Mouse (Mus musculus): ENCODE measurements around the gene Kdm5c. TPM values are rescaled to one million over a fixed set of nuclear protein-coding genes. Genes with fewer than 3 reads are reported as not detected.
"Not testable (repeated sequence)": the region's sequence is repeated elsewhere in the genome, so short reads cannot be mapped to it uniquely, and the experiment has no call there.

Kdm5c gene
- total RNA-seq, 2 experiments from 2014 or later, result 33.8 to 49.2 TPM

DNA sequence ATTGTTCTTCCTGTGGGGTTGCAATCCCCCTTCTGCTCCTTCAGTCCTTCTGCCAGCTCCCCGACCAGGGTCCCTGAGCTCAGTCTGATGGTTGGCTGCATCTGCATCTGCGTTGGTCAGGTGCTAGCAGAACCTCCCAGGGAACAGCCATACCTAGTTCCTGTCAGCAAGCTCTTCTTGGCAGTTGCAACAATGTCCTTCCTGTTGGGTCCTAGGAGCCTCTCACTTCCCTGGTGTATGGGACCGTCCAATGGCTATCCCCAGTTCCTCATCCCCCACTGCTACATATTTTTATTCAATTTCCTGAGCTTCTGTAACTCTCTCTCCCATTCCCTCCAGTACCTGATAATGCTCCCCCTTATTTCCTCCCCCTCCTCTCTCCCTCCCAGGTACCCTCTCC, 51.9 kb downstream of the Kdm5c start:
- no peak for DNase-seq (ENCODE audit: low spot score in 2 of 2)

DNA sequence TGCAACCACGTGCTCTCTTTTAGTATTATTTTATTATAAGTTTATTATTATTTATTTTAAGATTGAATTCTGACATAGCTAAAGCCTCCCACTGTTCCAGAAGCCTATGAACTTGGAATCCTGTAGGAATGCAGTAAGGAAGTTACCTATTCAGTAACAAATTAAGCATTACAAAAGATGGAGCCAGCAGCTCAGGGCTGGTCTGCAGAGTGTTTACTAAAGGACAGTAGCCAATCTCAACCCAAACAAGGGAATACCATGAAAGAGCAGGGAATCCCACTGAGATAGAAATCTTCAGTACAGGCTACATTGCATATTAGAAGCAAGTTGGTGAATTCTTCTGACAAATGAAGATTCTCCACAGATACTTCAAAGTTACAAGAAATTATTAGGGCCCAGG, 54.2 kb downstream of the Kdm5c start:
- not testable (repeated sequence) for DNase-seq (ENCODE audit: low spot score in 2 of 2)

DNA sequence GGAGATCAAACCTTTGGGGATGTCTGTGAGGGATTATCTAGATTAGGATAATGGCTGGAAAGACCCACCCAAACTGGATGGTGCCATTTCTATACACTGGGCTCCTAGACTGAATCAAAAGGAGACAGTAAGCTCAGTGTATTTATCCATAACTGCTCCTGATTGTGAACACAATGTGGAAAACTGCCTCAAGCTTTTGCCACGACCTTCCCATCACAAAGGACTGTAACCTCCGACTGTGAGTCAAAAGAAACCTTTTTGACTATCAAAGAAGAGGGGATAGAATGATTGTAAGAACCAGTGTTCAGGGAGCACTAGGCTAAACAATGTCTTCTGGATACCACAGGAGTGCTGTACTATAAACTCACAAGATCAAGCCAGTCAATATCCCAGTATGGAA, 73.4 kb downstream of the Kdm5c start:
- no peak for DNase-seq (ENCODE audit: low spot score in 2 of 2)

DNA sequence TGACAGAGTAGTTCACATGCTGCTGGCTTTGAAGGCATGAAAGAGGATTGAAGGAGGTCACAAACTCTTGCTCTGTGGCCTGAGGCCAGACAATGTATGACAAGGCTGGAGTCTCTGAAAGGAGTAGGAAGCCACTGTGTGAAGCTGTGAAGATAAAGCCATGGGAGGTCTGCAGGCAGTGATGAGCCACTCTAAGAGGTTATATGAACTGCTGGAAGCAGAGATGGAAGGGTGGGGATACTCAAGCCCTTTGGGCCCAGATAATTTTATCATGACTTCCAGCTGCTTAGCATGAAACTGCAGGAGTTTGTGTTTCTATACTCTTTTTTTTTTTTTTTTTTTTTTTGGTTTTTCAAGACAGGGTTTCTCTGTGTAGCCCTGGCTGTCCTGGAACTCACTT, 74.6 kb downstream of the Kdm5c start:
- DNase-seq (ENCODE audit: low spot score in 2 of 2), result no peak

DNA sequence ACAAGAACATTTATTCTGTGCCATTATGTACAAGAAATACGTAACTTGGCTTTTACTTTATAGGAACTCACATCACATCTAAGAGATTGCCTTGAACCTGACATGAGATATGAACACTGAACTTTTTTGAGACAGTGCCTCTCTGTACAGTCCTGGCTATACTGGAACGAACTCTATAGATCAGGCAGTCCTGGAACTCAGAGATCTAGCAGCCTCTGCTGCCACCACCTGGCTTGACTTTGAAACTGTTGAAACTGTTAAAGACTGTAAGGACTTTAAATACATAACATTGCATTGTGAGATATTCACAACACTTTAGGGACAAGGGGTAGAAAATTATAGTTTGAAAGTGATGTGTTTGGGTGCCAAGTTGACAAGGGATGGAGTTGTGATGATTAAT, 75.1 kb downstream of the Kdm5c start:
- no peak for DNase-seq (ENCODE audit: low spot score in 2 of 2)

DNA sequence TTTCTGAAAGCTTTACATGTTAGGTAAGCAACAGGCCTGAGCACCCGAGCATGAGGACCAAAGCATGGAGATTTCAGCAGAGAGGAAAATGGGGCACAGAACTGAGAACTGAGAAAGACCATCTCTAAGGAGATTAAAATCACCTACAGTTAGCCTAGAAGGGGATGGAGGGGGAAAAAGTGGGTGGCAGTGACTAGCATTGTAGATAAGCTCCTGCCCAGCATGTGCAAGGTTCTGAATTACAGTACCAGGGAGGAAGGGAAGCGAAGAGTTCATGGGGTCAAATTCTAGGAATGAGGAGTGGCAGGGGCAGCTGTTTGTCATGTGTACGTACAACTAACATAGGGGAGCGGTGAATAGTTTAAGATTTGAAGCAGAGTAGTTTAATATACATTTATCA, 87.7 kb downstream of the Kdm5c start:
- no peak for DNase-seq (ENCODE audit: low spot score in 2 of 2)

DNA sequence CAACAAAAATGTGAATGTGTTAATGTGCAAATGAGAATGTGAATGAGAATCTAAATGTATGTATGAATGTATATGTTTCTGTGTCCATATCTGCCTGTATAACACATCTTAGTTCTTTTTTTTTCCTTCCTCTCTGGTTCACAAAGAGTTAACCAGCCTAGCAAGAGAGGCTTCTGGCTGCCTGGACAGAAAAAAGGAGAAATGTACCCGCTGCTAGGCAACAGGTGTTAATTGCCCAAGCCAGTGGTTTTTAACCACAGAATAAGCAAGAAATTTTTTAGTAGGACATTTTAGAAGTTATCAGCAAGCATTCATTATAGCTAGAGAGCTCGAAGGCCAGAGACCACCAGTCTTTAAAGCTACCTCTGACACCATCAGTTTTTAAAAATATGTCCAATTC, 90.0 kb downstream of the Kdm5c start:
- DNase-seq (ENCODE audit: low spot score in 2 of 2), result no peak

DNA sequence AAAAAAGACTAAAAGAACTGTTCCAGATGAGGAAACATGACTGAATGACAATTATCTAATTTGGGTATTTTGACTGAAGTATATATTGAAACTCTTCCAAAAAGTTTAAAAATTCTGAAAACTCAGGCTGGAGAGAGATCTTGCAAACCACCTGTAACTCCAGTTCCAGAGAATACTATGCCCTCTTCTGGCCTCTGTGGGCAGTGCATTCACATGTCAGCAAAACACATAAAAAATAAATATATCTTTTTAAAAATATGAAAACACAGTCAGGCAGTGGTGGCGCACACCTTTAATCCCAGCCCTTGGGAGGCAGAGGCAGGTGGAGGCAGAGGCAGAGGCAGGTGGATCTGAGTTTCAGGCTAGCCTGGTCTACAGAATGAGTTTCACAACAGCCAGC, 90.8 kb downstream of the Kdm5c start:
- no peak for DNase-seq (ENCODE audit: low spot score in 2 of 2)

Other genes starting within 250 kb of the Kdm5c start
- gene Hsd17b10, start 231.2 kb upstream of the Kdm5c start, total RNA-seq (2021), result 100 to 1,000 TPM in 1 of 2 experiments, 10 to 100 TPM in 1; 99.6 to 102 TPM
- under 1 TPM; 0.54 to 0.75 TPM for gene Ribc1, start 216.7 kb upstream of the Kdm5c start, total RNA-seq (2021)
- gene Smc1a, start 216.6 kb upstream of the Kdm5c start, total RNA-seq (2021), result 10 to 100 TPM; 50.3 to 59.5 TPM
- 10 to 100 TPM; 18.0 to 18.9 TPM for gene Iqsec2, start 88.8 kb upstream of the Kdm5c start, total RNA-seq (2021)
- gene Kantr, start 94.5 kb downstream of the Kdm5c start, total RNA-seq (2021), result 1 to 10 TPM; 4.5 to 5.0 TPM
- 10 to 100 TPM; 17.2 to 19.9 TPM for gene Tspyl2, start 109.4 kb downstream of the Kdm5c start, total RNA-seq (2021)
- 1 to 10 TPM; 4.8 to 5.2 TPM for gene Gpr173, start 135.7 kb downstream of the Kdm5c start, total RNA-seq (2021)